Mouse (Mus musculus) CD4-positive helper T cell, adult 2 months (primary cell): ENCODE data around the gene Psg27.
"Not testable (repeated sequence)": the region's sequence is repeated elsewhere in the genome, so short reads cannot be mapped to it uniquely, and the experiment has no call there.

ENCODE experiments used
- DNase-seq: peaks from one replicate; pipeline ENCODE4 v3.0.0-alpha.2; 2012; ENCODE audit warnings: low read depth, missing footprints, low spot score

Gene Psg27

GRCm38 (mm10) chr7:18567205-18567604, at the start of gene Psg27:
Gene Psg27 (minus strand): TSS chr7:18567305.
- no peak for DNase-seq

GRCm38 (mm10) chr7:18616401-18616800, 49.3 kb upstream of the Psg27 start, which contains the start of gene Psg23:
Gene Psg23 (minus strand): TSS chr7:18616501.
- not testable (repeated sequence) for DNase-seq

- DNase-seq, result no peak
These were observed 7.3 kb downstream of the Psg27 start for GRCm38 (mm10) chr7:18559850-18560249.

GRCm38 (mm10) chr7:18555751-18556150, 11.4 kb downstream of the Psg27 start:
- not testable (repeated sequence) for DNase-seq

- no peak for DNase-seq
These were observed 33.7 kb downstream of the Psg27 start for GRCm38 (mm10) chr7:18533420-18533819.

GRCm38 (mm10) chr7:18532169-18532568, 34.9 kb downstream of the Psg27 start, which contains the start of gene Psg25:
Gene Psg25 (minus strand): TSS chr7:18532269.
- no peak for DNase-seq

GRCm38 (mm10) chr7:18524668-18525067, 42.4 kb downstream of the Psg27 start:
- no peak for DNase-seq

GRCm38 (mm10) chr7:18512848-18513247, 54.3 kb downstream of the Psg27 start:
- not testable (repeated sequence) for DNase-seq

GRCm38 (mm10) chr7:18512417-18512816, 54.7 kb downstream of the Psg27 start:
- DNase-seq, result not testable (repeated sequence)

- DNase-seq, result no peak
These were observed 55.6 kb downstream of the Psg27 start for GRCm38 (mm10) chr7:18511479-18511878.
